Mouse (Mus musculus) spleen, adult 2 months (tissue): ENCODE data around the gene Kcnj11. TPM values are rescaled to one million over a fixed set of nuclear protein-coding genes. Genes with fewer than 3 reads are reported as not detected.

Experiments used
- DNase-seq, 2 experiments: peaks; one replicate each; pipeline versions ENCODE4 v3.0.0 to v3.0.0-alpha.2; 2012 to 2021; ENCODE audit warnings: low spot score in 2 of 2, low read depth in 1 of 2
- H3K27ac ChIP-seq: fragments of 200-500 bp; 2 replicates; pipeline ENCODE4 v1.5.1; 2012; ENCODE audit warnings: low read length, inconsistent platforms; ENCODE audit not compliant: insufficient read depth
- H3K27me3 ChIP-seq: fragments of 200-500 bp; 2 replicates; pipeline ENCODE4 v1.6.1; 2012; ENCODE audit warnings: mild to moderate bottlenecking, moderate library complexity, low read length, inconsistent platforms; ENCODE audit not compliant: control insufficient read depth, insufficient read depth
- H3K36me3 ChIP-seq: fragments of 200-500 bp; 2 replicates; pipeline ENCODE4 v1.6.1; 2012; ENCODE audit warnings: mild to moderate bottlenecking, low read length, inconsistent platforms; ENCODE audit not compliant: control insufficient read depth, insufficient read depth
- H3K4me1 ChIP-seq: fragments of 200-500 bp; 2 replicates; pipeline ENCODE4 v1.6.1; 2011; ENCODE audit warnings: inconsistent platforms; ENCODE audit not compliant: control insufficient read depth, insufficient read depth, insufficient read length
- H3K4me3 ChIP-seq: fragments of 200-500 bp; 2 replicates; pipeline ENCODE4 v1.5.1; 2011; ENCODE audit warnings: mild to moderate bottlenecking, inconsistent platforms; ENCODE audit not compliant: insufficient read depth, insufficient read length; ENCODE audit errors: extremely low read depth
- CTCF ChIP-seq: fragments of 200-500 bp; IDR thresholded peaks from 2 replicates; pipeline ENCODE4 v1.5.1; 2011; ENCODE audit warnings: mild to moderate bottlenecking, inconsistent platforms; ENCODE audit not compliant: insufficient read depth, insufficient read length, insufficient replicate concordance; ENCODE audit errors: extremely low read depth
- POLR2A ChIP-seq: fragments of 200-500 bp; IDR thresholded peaks from 2 replicates; pipeline ENCODE4 v1.6.1; 2011; ENCODE audit warnings: low read depth, low read length, inconsistent platforms
- WGBS: fragments of 180-500 bp; shearing (Covaris S2); methylation state at CpG from one replicate; pipeline ENCODE4 v1.1.7; 2018; 5-methylcytosine and 5-hydroxymethylcytosine counted together
- polyA plus RNA-seq: library from polyadenylated mRNA; depleted of rRNA; stranded (reverse); fragments of >200 nt; gene quantifications from 2 replicates; pipeline ENCODE4 v1.2.3, GENCODE M21; 2012

The Kcnj11 gene
- polyA plus RNA-seq, 1 experiment, result not detected

DNA sequence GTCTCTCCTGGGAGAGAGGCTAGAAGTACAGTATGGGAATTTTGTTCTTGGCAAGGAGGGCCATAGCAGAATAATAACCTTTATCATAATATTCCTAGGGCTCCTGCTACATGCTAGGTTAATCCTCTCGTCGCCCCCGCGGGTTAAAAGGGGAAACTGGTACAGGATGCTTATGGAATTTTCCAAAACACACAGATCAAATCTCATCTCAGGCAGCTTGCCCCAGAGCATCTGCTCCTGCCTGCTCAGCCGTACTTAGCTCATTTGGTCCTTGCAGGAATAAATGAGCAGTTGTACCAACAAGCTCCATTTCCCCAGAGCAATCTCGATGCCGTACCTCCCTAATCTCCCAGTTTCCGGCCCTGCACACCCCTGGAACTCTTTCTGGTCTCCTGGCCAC lies 31.2 kb upstream of the Kcnj11 start:
- 78% methylated on average over 8 of the region's 8 CpGs for whole genome bisulfite sequencing
- no peak for DNase-seq
- Histone ChIP-seq H3K27me3 (no peaks in the 10 kb centered on the region), H3K36me3 (no peaks in the 10 kb centered on the region), H3K27ac (no peak overlapping the region), H3K4me1 (no peaks in the 10 kb centered on the region), H3K4me3 (no peak overlapping the region)
- no peak for TF ChIP-seq CTCF
- no peak for TF ChIP-seq POLR2A

DNA sequence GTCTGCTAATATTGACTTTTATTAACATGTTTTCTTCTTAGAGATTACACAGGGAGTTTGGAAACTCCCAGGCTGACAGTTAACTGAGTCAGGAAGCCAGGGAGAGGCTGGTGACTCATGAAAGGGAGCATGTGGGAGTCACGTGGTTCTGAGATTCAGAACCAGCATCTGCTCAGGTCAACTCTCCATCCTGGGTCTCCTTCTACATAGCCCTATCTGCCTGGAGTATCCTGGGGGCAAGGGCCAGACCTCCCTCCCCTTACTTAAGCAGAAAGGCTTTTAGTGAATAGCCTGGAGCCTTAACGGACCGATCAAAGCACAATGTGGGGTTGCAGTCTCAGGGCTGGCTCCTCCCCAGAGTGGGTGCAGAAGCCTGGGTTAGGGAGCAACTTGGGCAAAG lies 30.7 kb upstream of the Kcnj11 start:
- Histone ChIP-seq H3K27ac (no peak overlapping the region), H3K27me3 (no peaks in the 10 kb centered on the region), H3K36me3 (no peaks in the 10 kb centered on the region), H3K4me1 (no peaks in the 10 kb centered on the region), H3K4me3 (no peak overlapping the region)
- no peak for DNase-seq
- TF ChIP-seq CTCF, result no peak
- TF ChIP-seq POLR2A, result no peak
- 35% methylated on average over 3 of the region's 3 CpGs for WGBS

GRCm38 (mm10) chr7:46130723-46131122 lies 30.2 kb upstream of the Kcnj11 start:
- Histone ChIP-seq H3K36me3 (no peaks in the 10 kb centered on the region), H3K27ac (no peak overlapping the region), H3K4me3 (no peak overlapping the region), H3K27me3 (no peaks in the 10 kb centered on the region), H3K4me1 (no peaks in the 10 kb centered on the region)
- TF ChIP-seq POLR2A (no peak), CTCF (no peak)
- no peak for DNase-seq
- WGBS, result 34% methylated on average over 7 of the region's 7 CpGs

DNA sequence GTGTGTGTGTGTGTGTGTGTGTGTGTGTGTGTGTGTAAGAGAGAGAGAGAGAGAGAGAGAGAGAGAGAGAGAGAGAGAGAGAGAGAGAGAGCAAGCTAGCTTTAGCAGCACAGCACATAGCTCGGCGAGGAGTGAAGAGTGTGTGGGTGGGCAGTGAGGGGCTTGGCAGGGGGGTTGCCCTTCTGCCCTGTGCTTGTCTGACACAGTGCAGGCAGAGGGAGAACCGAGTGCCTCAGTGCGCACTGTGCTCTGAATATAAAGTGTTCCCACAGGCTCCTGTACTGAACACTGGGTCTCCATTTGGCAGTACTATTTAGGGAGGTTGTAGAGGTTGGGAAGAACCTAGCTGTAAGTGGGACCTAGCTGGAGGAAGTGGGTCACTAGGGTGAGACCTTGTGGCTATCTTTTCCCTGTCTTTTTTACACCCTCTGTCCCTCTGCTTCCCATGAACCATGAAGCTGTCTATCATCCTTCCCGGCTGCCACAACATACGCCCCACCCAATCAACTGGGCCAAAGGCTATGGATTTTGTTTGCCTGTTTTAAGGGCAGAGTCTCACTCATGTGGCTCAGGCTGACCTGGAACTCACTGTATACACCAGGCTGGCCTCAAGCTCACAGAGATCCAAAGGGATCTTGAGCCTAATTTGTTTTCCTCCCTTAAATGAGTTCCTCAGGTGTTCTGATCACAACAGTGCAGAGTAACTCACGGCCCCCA lies 29.1 kb upstream of the Kcnj11 start:
- H3K4me1 ChIP-seq, result no peaks in the 10 kb centered on the region
- DNase-seq, result no peak
- no peak overlapping the region for H3K27ac ChIP-seq
- WGBS, result 81% methylated on average over 7 of the region's 7 CpGs
- no peaks in the 10 kb centered on the region for H3K36me3 ChIP-seq
- no peak overlapping the region for H3K4me3 ChIP-seq
- TF ChIP-seq CTCF, result no peak
- no peak for TF ChIP-seq POLR2A
- H3K27me3 ChIP-seq, result no peaks in the 10 kb centered on the region

DNA sequence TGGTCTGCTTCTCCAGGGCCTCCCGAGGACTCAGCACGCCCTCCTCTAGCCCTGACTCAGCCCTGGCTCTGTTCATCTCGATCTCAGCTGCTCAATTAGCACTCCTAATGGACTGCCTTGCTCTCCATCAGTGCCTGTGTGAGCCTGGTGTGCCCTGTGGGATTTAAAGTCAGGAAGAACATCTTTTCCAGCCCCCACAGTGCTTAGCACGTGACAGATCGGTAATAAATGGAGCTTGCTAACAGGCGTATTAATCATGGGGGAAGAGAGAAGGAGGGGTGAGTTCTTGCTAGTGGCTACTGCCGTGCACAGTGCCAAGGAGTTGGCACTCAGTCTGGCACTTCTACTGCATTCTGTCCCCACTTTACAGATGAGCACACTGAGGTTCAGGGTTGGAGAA lies 27.6 kb upstream of the Kcnj11 start:
- Histone ChIP-seq H3K27me3 (no peaks in the 10 kb centered on the region), H3K36me3 (no peaks in the 10 kb centered on the region), H3K4me1 (no peaks in the 10 kb centered on the region), H3K27ac (no peak overlapping the region), H3K4me3 (no peak overlapping the region)
- TF ChIP-seq CTCF, result no peak
- no peak for TF ChIP-seq POLR2A
- no peak for DNase-seq
- 65% methylated on average over 7 of the region's 7 CpGs for WGBS

- DNase-seq, result no peak
- no peaks in the 10 kb centered on the region for H3K36me3 ChIP-seq
- H3K27ac ChIP-seq, result no peak overlapping the region
- H3K27me3 ChIP-seq, result no peaks in the 10 kb centered on the region
- H3K4me3 ChIP-seq, result no peak overlapping the region
- no peaks in the 10 kb centered on the region for H3K4me1 ChIP-seq
- TF ChIP-seq CTCF (no peak), POLR2A (no peak)
- 90% methylated on average over 11 of the region's 11 CpGs for WGBS
These were observed 24.8 kb upstream of the Kcnj11 start for GRCm38 (mm10) chr7:46125340-46125739.

DNA sequence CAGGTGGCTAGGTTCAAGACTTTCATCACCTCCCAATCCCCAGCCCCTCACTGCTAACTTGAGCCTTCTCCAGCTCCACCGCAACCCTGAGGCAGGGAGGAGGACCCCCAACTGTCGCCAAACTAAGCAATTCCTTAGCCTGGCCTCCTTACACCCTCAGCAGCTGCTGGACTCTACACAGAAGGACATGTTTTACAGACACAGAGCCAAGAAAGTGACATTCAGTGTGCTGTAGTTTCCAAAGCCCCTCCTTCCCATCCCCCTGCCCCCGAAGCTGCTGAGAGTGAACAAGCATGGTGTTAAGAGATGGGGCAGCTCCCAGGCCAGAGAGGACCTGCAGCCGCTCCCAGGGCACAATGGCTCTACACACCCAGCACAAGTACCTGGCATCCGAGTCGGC lies 23.9 kb upstream of the Kcnj11 start:
- DNase-seq, result no peak
- H3K36me3 ChIP-seq, result no peaks in the 10 kb centered on the region
- no peak overlapping the region for H3K4me3 ChIP-seq
- no peak overlapping the region for H3K27ac ChIP-seq
- no peaks in the 10 kb centered on the region for H3K27me3 ChIP-seq
- 88% methylated on average over 6 of the region's 6 CpGs for WGBS
- no peaks in the 10 kb centered on the region for H3K4me1 ChIP-seq
- TF ChIP-seq CTCF, result no peak
- TF ChIP-seq POLR2A, result no peak

DNA sequence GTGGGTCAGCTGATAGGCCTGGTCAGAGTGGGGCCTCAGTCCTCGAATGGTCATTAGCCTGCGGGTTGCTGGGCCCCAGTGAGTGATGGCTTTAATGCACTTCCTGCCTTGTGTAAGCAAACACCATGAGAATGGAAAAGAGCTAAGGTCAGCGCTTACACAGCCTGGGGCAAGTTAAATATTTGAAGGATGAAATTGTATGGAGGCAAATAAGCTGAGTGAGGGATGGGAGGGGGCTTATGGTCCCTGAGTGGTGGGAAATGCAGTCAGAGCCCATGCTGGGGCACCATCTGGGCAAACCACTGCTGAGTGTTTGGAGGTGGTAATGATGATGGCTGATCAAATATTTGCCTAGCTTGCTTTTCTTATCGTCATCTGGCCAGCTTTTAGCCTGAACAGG lies 22.4 kb upstream of the Kcnj11 start:
- DNase-seq, result no peak
- Histone ChIP-seq H3K36me3 (no peaks in the 10 kb centered on the region), H3K27me3 (no peaks in the 10 kb centered on the region), H3K4me1 (no peaks in the 10 kb centered on the region), H3K4me3 (no peak overlapping the region), H3K27ac (no peak overlapping the region)
- no peak for TF ChIP-seq POLR2A
- no peak for TF ChIP-seq CTCF
- WGBS, result 64% methylated on average over 4 of the region's 4 CpGs
